Mouse (Mus musculus): ENCODE data around the gene Rpf1. TPM values are rescaled to one million over a fixed set of nuclear protein-coding genes. Genes with fewer than 3 reads are reported as not detected.

Rpf1 gene
- 37.0 and 37.6 TPM in 2 replicates for polyA plus RNA-seq (2015; fragmentation: Nextera tagmentation; extraction: Ambion mirVana)

- H3K27ac ChIP-seq (replicated peaks), result peak within 1 kb of the TSS; percentile 99
- peaks cover 18% of the 10 kb centered on the region for H3K36me3 ChIP-seq
- H3K4me2 ChIP-seq, result peak within 1 kb of the TSS; percentile 70
- WGBS, result under 1% methylated on average over 56 of the region's 82 CpGs
- peaks cover 12% of the 10 kb centered on the region for H3K4me1 ChIP-seq (replicated peaks)
- peak within 1 kb of the TSS; percentile 87 for H3K9ac ChIP-seq
- no peaks in the 10 kb centered on the region for H3K27me3 ChIP-seq
- H3K9me3 ChIP-seq, result no peaks in the 10 kb centered on the region
- ATAC-seq (ENCODE audit: low FRiP score, low read depth), result peak; percentile 97
- H3K4me3 ChIP-seq, result peak within 1 kb of the TSS; percentile 75
Observed at GRCm38 (mm10) chr3:146520798-146521651, at the start of gene Rpf1. Gene Rpf1 (minus strand): TSS chr3:146521429.

- Histone ChIP-seq H3K4me2 (no peak overlapping the region), H3K9ac (no peak overlapping the region), H3K4me3 (no peak overlapping the region), H3K27me3 (no peaks in the 10 kb centered on the region), H3K27ac (replicated peaks) (no peak overlapping the region), H3K4me1 (replicated peaks) (no peaks in the 10 kb centered on the region), H3K36me3 (no peaks in the 10 kb centered on the region), H3K9me3 (no peaks in the 10 kb centered on the region)
- ATAC-seq (ENCODE audit: low FRiP score, low read depth), result no peak
- 84% methylated on average over 6 of the region's 6 CpGs for WGBS
Observed at GRCm38 (mm10) chr3:146570939-146571338, 49.7 kb upstream of the Rpf1 start.

DNA sequence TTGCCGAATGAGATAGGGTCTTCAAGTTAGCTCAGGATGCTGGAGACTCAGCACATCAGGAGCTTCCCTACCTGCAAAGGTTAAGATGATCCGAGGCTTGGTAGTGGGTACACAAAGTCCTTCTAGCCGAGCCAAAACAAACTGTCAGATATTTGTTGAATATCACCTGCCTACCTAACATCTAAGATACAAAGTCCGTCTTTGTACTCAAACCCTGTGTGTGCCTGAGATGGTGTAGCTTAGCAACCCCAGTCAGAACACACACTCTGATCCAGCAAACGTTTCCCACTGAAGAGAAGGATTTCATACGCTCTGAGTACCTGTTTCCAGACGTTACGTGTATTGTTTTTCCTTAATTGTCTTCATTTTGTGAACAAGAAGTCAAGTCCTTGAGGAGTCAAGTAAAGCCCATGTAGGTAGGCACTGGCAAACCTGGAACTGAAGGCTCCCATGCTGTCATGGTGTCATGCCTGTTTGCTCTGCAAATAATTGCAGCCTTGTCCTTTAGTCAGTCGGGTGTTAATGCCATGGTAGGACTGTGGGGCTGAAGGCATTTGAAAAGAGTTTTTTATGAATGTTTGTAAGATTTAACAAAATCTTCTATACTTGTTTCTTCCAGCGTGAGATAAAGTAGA lies 49.0 kb upstream of the Rpf1 start, which contains the start of gene Uox:
TSS of gene Uox (plus strand) at position 279 of the 635 bp plus-strand sequence.
- H3K4me3 ChIP-seq, result no peak within 1 kb of the TSS
- no peaks in the 10 kb centered on the region for H3K36me3 ChIP-seq
- no peaks in the 10 kb centered on the region for H3K4me1 ChIP-seq (replicated peaks)
- H3K27me3 ChIP-seq, result no peaks in the 10 kb centered on the region
- H3K27ac ChIP-seq (replicated peaks), result no peak within 1 kb of the TSS
- no peak for ATAC-seq (ENCODE audit: low FRiP score, low read depth)
- no peaks in the 10 kb centered on the region for H3K9me3 ChIP-seq
- 85% methylated on average over 10 of the region's 10 CpGs for WGBS
- H3K9ac ChIP-seq, result no peak within 1 kb of the TSS
- no peak within 1 kb of the TSS for H3K4me2 ChIP-seq

GRCm38 (mm10) chr3:146569594-146569993 lies 48.4 kb upstream of the Rpf1 start:
- H3K9ac ChIP-seq, result no peak overlapping the region
- H3K27me3 ChIP-seq, result no peaks in the 10 kb centered on the region
- no peak overlapping the region for H3K4me3 ChIP-seq
- H3K9me3 ChIP-seq, result no peaks in the 10 kb centered on the region
- H3K4me2 ChIP-seq, result no peak overlapping the region
- 91% methylated on average over 3 of the region's 3 CpGs for WGBS
- no peaks in the 10 kb centered on the region for H3K36me3 ChIP-seq
- H3K27ac ChIP-seq (replicated peaks), result no peak overlapping the region
- H3K4me1 ChIP-seq (replicated peaks), result peaks cover 3% of the 10 kb centered on the region
- no peak for ATAC-seq (ENCODE audit: low FRiP score, low read depth)

GRCm38 (mm10) chr3:146567884-146568530 lies 46.8 kb upstream of the Rpf1 start:
- Histone ChIP-seq H3K9me3 (no peaks in the 10 kb centered on the region), H3K4me2 (no peak overlapping the region), H3K4me1 (replicated peaks) (peaks cover 5% of the 10 kb centered on the region), H3K27me3 (no peaks in the 10 kb centered on the region), H3K27ac (replicated peaks) (no peak overlapping the region), H3K36me3 (no peaks in the 10 kb centered on the region), H3K4me3 (no peak overlapping the region), H3K9ac (no peak overlapping the region)
- no peak for ATAC-seq (ENCODE audit: low FRiP score, low read depth)
- 73% methylated on average over 9 of the region's 9 CpGs for WGBS

GRCm38 (mm10) chr3:146567366-146567765 lies 46.1 kb upstream of the Rpf1 start:
- H3K36me3 ChIP-seq, result no peaks in the 10 kb centered on the region
- no peaks in the 10 kb centered on the region for H3K27me3 ChIP-seq
- ATAC-seq (ENCODE audit: low FRiP score, low read depth), result no peak
- H3K9ac ChIP-seq, result no peak overlapping the region
- H3K27ac ChIP-seq (replicated peaks), result no peak overlapping the region
- H3K4me3 ChIP-seq, result no peak overlapping the region
- no peak overlapping the region for H3K4me2 ChIP-seq
- H3K4me1 ChIP-seq (replicated peaks), result peaks cover 5% of the 10 kb centered on the region
- H3K9me3 ChIP-seq, result no peaks in the 10 kb centered on the region
- WGBS, result 83% methylated on average over 7 of the region's 7 CpGs

DNA sequence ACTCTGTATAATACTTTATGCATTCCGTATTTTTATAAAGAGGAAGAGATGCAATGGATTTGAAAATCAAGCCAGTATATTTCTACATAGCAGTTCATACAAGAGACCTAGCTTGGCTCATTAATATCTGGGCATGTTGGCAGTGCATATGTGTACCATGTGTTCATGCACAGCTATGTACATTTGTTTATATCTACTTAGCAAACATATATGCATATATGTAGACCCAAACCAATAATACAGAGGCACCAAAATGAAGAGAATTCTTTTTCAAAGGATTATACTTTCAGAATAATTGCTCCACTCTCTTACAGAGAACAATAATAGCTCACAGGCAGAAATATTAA lies 43.8 kb upstream of the Rpf1 start:
- WGBS, result 91% methylated on average over 1 of the region's 1 CpGs

GRCm38 (mm10) chr3:146564268-146565064 lies 43.2 kb upstream of the Rpf1 start:
- Histone ChIP-seq H3K4me1 (replicated peaks) (peaks cover 5% of the 10 kb centered on the region), H3K4me3 (no peak overlapping the region), H3K36me3 (no peaks in the 10 kb centered on the region), H3K4me2 (peak overlapping the region; percentile 26; the same call in 1 of the 2 replicates), H3K9me3 (no peaks in the 10 kb centered on the region), H3K27me3 (no peaks in the 10 kb centered on the region), H3K27ac (replicated peaks) (peak overlapping the region; percentile 61; the same call in 1 of the 2 replicates), H3K9ac (no peak overlapping the region)
- ATAC-seq (ENCODE audit: low FRiP score, low read depth), result no peak
- WGBS, result 24% methylated on average over 14 of the region's 14 CpGs

More for the DNA sequence above, 43.8 kb upstream of the Rpf1 start:
- no peak for ATAC-seq (ENCODE audit: low FRiP score, low read depth)
- Histone ChIP-seq H3K4me2 (no peak overlapping the region), H3K4me3 (no peak overlapping the region), H3K27me3 (no peaks in the 10 kb centered on the region), H3K9me3 (no peaks in the 10 kb centered on the region), H3K9ac (no peak overlapping the region), H3K4me1 (replicated peaks) (peaks cover 5% of the 10 kb centered on the region), H3K27ac (replicated peaks) (0 out of 2 replicates have a peak overlapping the region, but pooled peaks have one; percentile 61), H3K36me3 (no peaks in the 10 kb centered on the region)

- H3K27ac ChIP-seq (replicated peaks), result no peak overlapping the region
- H3K27me3 ChIP-seq, result no peaks in the 10 kb centered on the region
- no peak overlapping the region for H3K4me3 ChIP-seq
- no peaks in the 10 kb centered on the region for H3K36me3 ChIP-seq
- no peak for ATAC-seq (ENCODE audit: low FRiP score, low read depth)
- 90% methylated on average over 7 of the region's 7 CpGs for WGBS
- H3K4me2 ChIP-seq, result no peak overlapping the region
- peaks cover 5% of the 10 kb centered on the region for H3K4me1 ChIP-seq (replicated peaks)
- H3K9ac ChIP-seq, result no peak overlapping the region
- H3K9me3 ChIP-seq, result no peaks in the 10 kb centered on the region
Observed at GRCm38 (mm10) chr3:146562936-146563335, 41.7 kb upstream of the Rpf1 start.

GRCm38 (mm10) chr3:146557507-146557906 lies 36.3 kb upstream of the Rpf1 start:
- Histone ChIP-seq H3K9ac (no peak overlapping the region), H3K9me3 (no peaks in the 10 kb centered on the region), H3K36me3 (no peaks in the 10 kb centered on the region), H3K4me3 (no peak overlapping the region), H3K4me2 (no peak overlapping the region), H3K4me1 (replicated peaks) (no peaks in the 10 kb centered on the region), H3K27me3 (no peaks in the 10 kb centered on the region), H3K27ac (replicated peaks) (no peak overlapping the region)
- WGBS, result 89% methylated on average over 6 of the region's 6 CpGs
- no peak for ATAC-seq (ENCODE audit: low FRiP score, low read depth)

- ATAC-seq (ENCODE audit: low FRiP score, low read depth), result no peak
Observed at GRCm38 (mm10) chr3:146556567-146556966, 35.3 kb upstream of the Rpf1 start.

More at GRCm38 (mm10) chr3:146556567-146556966, 35.3 kb upstream of the Rpf1 start:
- no peak overlapping the region for H3K4me2 ChIP-seq
- H3K27me3 ChIP-seq, result no peaks in the 10 kb centered on the region
- H3K9ac ChIP-seq, result no peak overlapping the region
- H3K36me3 ChIP-seq, result no peaks in the 10 kb centered on the region
- H3K4me3 ChIP-seq, result no peak overlapping the region
- no peaks in the 10 kb centered on the region for H3K9me3 ChIP-seq
- no peaks in the 10 kb centered on the region for H3K4me1 ChIP-seq (replicated peaks)
- H3K27ac ChIP-seq (replicated peaks), result no peak overlapping the region
- WGBS, result 89% methylated on average over 1 of the region's 1 CpGs

Measured in hindbrain, embryonic 15.5 days (tissue).